Mouse (Mus musculus) ES-E14 (cell line): ENCODE results near the gene Nfib.

Experiments
- CHD2 ChIP-seq: IDR thresholded peaks from 2 replicates; pipeline ENCODE4 v1.6.1; 2014; ENCODE audit warnings: mild to moderate bottlenecking, low read depth, low read length, inconsistent platforms
- MAFK ChIP-seq: IDR thresholded peaks from 2 replicates; pipeline ENCODE4 v1.6.1; 2014; ENCODE audit warnings: mild to moderate bottlenecking, low read depth, low read length, inconsistent platforms; ENCODE audit not compliant: insufficient read depth
- ZNF384 ChIP-seq: IDR thresholded peaks from 2 replicates; pipeline ENCODE4 v1.6.1; 2012; ENCODE audit warnings: low read depth, low read length, inconsistent platforms

- TF ChIP-seq MAFK (no peak), CHD2 (no peak), ZNF384 (no peak)
These were observed 370.2 kb downstream of the Nfib start for GRCm38 (mm10) chr4:82335266-82335865.
